Mouse (Mus musculus): ENCODE measurements around the gene Pde4d. TPM values are rescaled to one million over a fixed set of nuclear protein-coding genes. Genes with fewer than 3 reads are reported as not detected.

Gene Pde4d
- polyA plus RNA-seq, 1 experiment from 2014 or later: 13.5 TPM

GRCm38 (mm10) chr13:109639286-109639685 is 1189.5 kb downstream of the Pde4d start:
- Histone ChIP-seq H3K36me3 (no peaks in the 10 kb centered on the region), H3K27me3 (ENCODE audit: insufficient read depth, poor library complexity, severe bottlenecking) (no peaks in the 10 kb centered on the region), H3K9me3 (no peaks in the 10 kb centered on the region), H3K4me1 (replicated peaks) (peaks cover 21% of the 10 kb centered on the region), H3K27ac (no peak overlapping the region), H3K4me3 (no peak overlapping the region)
- DNase-seq (ENCODE audit: low spot score): no peak
- 86% methylated on average over 6 of the region's 6 CpGs for WGBS

GRCm38 (mm10) chr13:109641562-109641961 is 1191.8 kb downstream of the Pde4d start:
- Histone ChIP-seq H3K4me1 (replicated peaks) (peaks cover 33% of the 10 kb centered on the region), H3K27ac (no peak overlapping the region), H3K9me3 (no peaks in the 10 kb centered on the region), H3K36me3 (no peaks in the 10 kb centered on the region), H3K4me3 (no peak overlapping the region), H3K27me3 (ENCODE audit: insufficient read depth, poor library complexity, severe bottlenecking) (no peaks in the 10 kb centered on the region)
- no peak for DNase-seq (ENCODE audit: low spot score)
- WGBS: 80% methylated on average over 6 of the region's 6 CpGs

- Histone ChIP-seq H3K27me3 (ENCODE audit: insufficient read depth, poor library complexity, severe bottlenecking) (no peaks in the 10 kb centered on the region), H3K9me3 (no peaks in the 10 kb centered on the region), H3K4me1 (replicated peaks) (peaks cover 34% of the 10 kb centered on the region), H3K4me3 (no peak overlapping the region), H3K27ac (no peak overlapping the region), H3K36me3 (no peaks in the 10 kb centered on the region)
- 58% methylated on average over 3 of the region's 3 CpGs for WGBS
- no peak for DNase-seq (ENCODE audit: low spot score)
These were observed 1193.7 kb downstream of the Pde4d start for GRCm38 (mm10) chr13:109643419-109643818.

GRCm38 (mm10) chr13:109644086-109644485 is 1194.3 kb downstream of the Pde4d start:
- no peaks in the 10 kb centered on the region for H3K27me3 ChIP-seq (ENCODE audit: insufficient read depth, poor library complexity, severe bottlenecking)
- WGBS: 75% methylated on average over 2 of the region's 2 CpGs
- DNase-seq (ENCODE audit: low spot score): no peak

GRCm38 (mm10) chr13:109645284-109645909 is 1195.6 kb downstream of the Pde4d start:
- Histone ChIP-seq H3K36me3 (no peaks in the 10 kb centered on the region), H3K4me3 (no peak overlapping the region), H3K9me3 (no peaks in the 10 kb centered on the region), H3K4me1 (replicated peaks) (peaks cover 34% of the 10 kb centered on the region), H3K27me3 (ENCODE audit: insufficient read depth, poor library complexity, severe bottlenecking) (no peaks in the 10 kb centered on the region), H3K27ac (peak overlapping the region; percentile 45; the same call in 1 of the 2 replicates)
- 48% methylated on average over 10 of the region's 10 CpGs for WGBS
- DNase-seq (ENCODE audit: low spot score): no peak

More at GRCm38 (mm10) chr13:109644086-109644485, 1194.3 kb downstream of the Pde4d start:
- H3K27ac ChIP-seq: no peak overlapping the region
- no peaks in the 10 kb centered on the region for H3K9me3 ChIP-seq
- H3K4me1 ChIP-seq (replicated peaks): peaks cover 34% of the 10 kb centered on the region
- H3K4me3 ChIP-seq: no peak overlapping the region
- no peaks in the 10 kb centered on the region for H3K36me3 ChIP-seq

- Histone ChIP-seq H3K4me1 (replicated peaks) (peaks cover 34% of the 10 kb centered on the region), H3K27ac (peak overlapping the region; percentile 45; the same call in 1 of the 2 replicates), H3K4me3 (no peak overlapping the region), H3K9me3 (no peaks in the 10 kb centered on the region), H3K27me3 (ENCODE audit: insufficient read depth, poor library complexity, severe bottlenecking) (no peaks in the 10 kb centered on the region), H3K36me3 (no peaks in the 10 kb centered on the region)
- 67% methylated on average over 6 of the region's 6 CpGs for WGBS
- no peak for DNase-seq (ENCODE audit: low spot score)
These were observed 1196.1 kb downstream of the Pde4d start for GRCm38 (mm10) chr13:109645910-109646284.

- Histone ChIP-seq H3K27ac (no peak overlapping the region), H3K4me1 (replicated peaks) (peaks cover 34% of the 10 kb centered on the region), H3K4me3 (no peak overlapping the region), H3K9me3 (no peaks in the 10 kb centered on the region), H3K27me3 (ENCODE audit: insufficient read depth, poor library complexity, severe bottlenecking) (no peaks in the 10 kb centered on the region), H3K36me3 (no peaks in the 10 kb centered on the region)
- 74% methylated on average over 11 of the region's 11 CpGs for WGBS
- no peak for DNase-seq (ENCODE audit: low spot score)
These were observed 1197.0 kb downstream of the Pde4d start for GRCm38 (mm10) chr13:109646597-109647232.

- Histone ChIP-seq H3K9me3 (no peaks in the 10 kb centered on the region), H3K27ac (no peak overlapping the region), H3K4me1 (replicated peaks) (peaks cover 39% of the 10 kb centered on the region), H3K4me3 (no peak overlapping the region), H3K36me3 (no peaks in the 10 kb centered on the region), H3K27me3 (ENCODE audit: insufficient read depth, poor library complexity, severe bottlenecking) (no peaks in the 10 kb centered on the region)
- WGBS: 85% methylated on average over 7 of the region's 7 CpGs
- DNase-seq (ENCODE audit: low spot score): no peak
These were observed 1197.9 kb downstream of the Pde4d start for GRCm38 (mm10) chr13:109647479-109648199.

GRCm38 (mm10) chr13:109648311-109648710 is 1198.6 kb downstream of the Pde4d start:
- WGBS: 89% methylated on average over 3 of the region's 3 CpGs
- Histone ChIP-seq H3K4me3 (no peak overlapping the region), H3K36me3 (no peaks in the 10 kb centered on the region), H3K9me3 (no peaks in the 10 kb centered on the region), H3K27ac (no peak overlapping the region), H3K4me1 (replicated peaks) (peaks cover 43% of the 10 kb centered on the region), H3K27me3 (ENCODE audit: insufficient read depth, poor library complexity, severe bottlenecking) (no peaks in the 10 kb centered on the region)
- no peak for DNase-seq (ENCODE audit: low spot score)

GRCm38 (mm10) chr13:109651790-109652605 is 1202.2 kb downstream of the Pde4d start:
- 76% methylated on average over 10 of the region's 10 CpGs for WGBS
- Histone ChIP-seq H3K36me3 (no peaks in the 10 kb centered on the region), H3K4me3 (no peak overlapping the region), H3K27ac (no peak overlapping the region), H3K4me1 (replicated peaks) (0 out of 2 replicates have a peak, but pooled peaks cover 12% of the 10 kb centered on the region), H3K27me3 (ENCODE audit: insufficient read depth, poor library complexity, severe bottlenecking) (no peaks in the 10 kb centered on the region), H3K9me3 (no peaks in the 10 kb centered on the region)
- no peak for DNase-seq (ENCODE audit: low spot score)

- no peak overlapping the region for H3K27ac ChIP-seq
- no peaks in the 10 kb centered on the region for H3K27me3 ChIP-seq (ENCODE audit: insufficient read depth, poor library complexity, severe bottlenecking)
- 0 out of 2 replicates have a peak, but pooled peaks cover 12% of the 10 kb centered on the region for H3K4me1 ChIP-seq (replicated peaks)
- no peaks in the 10 kb centered on the region for H3K9me3 ChIP-seq
- no peak overlapping the region for H3K4me3 ChIP-seq
- H3K36me3 ChIP-seq: no peaks in the 10 kb centered on the region
- WGBS: 67% methylated on average over 7 of the region's 7 CpGs
- DNase-seq (ENCODE audit: low spot score): no peak
These were observed 1202.9 kb downstream of the Pde4d start for GRCm38 (mm10) chr13:109652631-109653030.

- Histone ChIP-seq H3K9me3 (no peaks in the 10 kb centered on the region), H3K4me1 (replicated peaks) (0 out of 2 replicates have a peak, but pooled peaks cover 12% of the 10 kb centered on the region), H3K27me3 (ENCODE audit: insufficient read depth, poor library complexity, severe bottlenecking) (no peaks in the 10 kb centered on the region), H3K27ac (no peak overlapping the region), H3K4me3 (no peak overlapping the region), H3K36me3 (no peaks in the 10 kb centered on the region)
- 60% methylated on average over 3 of the region's 3 CpGs for WGBS
- no peak for DNase-seq (ENCODE audit: low spot score)
These were observed 1205.6 kb downstream of the Pde4d start for GRCm38 (mm10) chr13:109655390-109655789.
